Mouse (Mus musculus): ENCODE results near the gene Nubp2. TPM values are rescaled to one million over a fixed set of nuclear protein-coding genes. Genes with fewer than 3 reads are reported as not detected.
A peak's percentile ranks its signal among the peaks of the same experiment; 100 is the strongest.

Gene Nubp2
- 62.3 and 63.5 TPM in 2 replicates for polyA plus RNA-seq (2016; fragmentation: Nextera tagmentation; extraction: Ambion mirVana)

GRCm38 (mm10) chr17:24886134-24886931 lies at the start of gene Nubp2, which contains the start of gene Spsb3:
Gene Nubp2 (minus strand): TSS chr17:24886349.
Gene Spsb3 (plus strand): TSS chr17:24886643.
- no peaks in the 10 kb centered on the region for H3K9me3 ChIP-seq (replicated peaks)
- peak within 1 kb of the TSS; percentile 72 for H3K9ac ChIP-seq
- no peaks in the 10 kb centered on the region for H3K27me3 ChIP-seq
- peak within 1 kb of the TSS; percentile 77 for H3K27ac ChIP-seq
- H3K4me3 ChIP-seq = peak within 1 kb of the TSS; percentile 83
- peaks cover 23% of the 10 kb centered on the region for H3K4me1 ChIP-seq
- under 1% methylated on average over 69 of the region's 69 CpGs for WGBS
- peak within 1 kb of the TSS; percentile 92 for H3K4me2 ChIP-seq (replicated peaks)
- peaks cover 44% of the 10 kb centered on the region for H3K36me3 ChIP-seq
- ATAC-seq (ENCODE audit: low FRiP score) = peak; percentile 98

GRCm38 (mm10) chr17:24935666-24936065 lies 49.5 kb upstream of the Nubp2 start:
- Histone ChIP-seq H3K27ac (no peak overlapping the region), H3K9ac (peak overlapping the region; percentile 86), H3K4me1 (peaks cover 24% of the 10 kb centered on the region), H3K4me3 (peak overlapping the region; percentile 79), H3K4me2 (replicated peaks) (peak overlapping the region; percentile 78), H3K27me3 (no peaks in the 10 kb centered on the region), H3K9me3 (replicated peaks) (no peaks in the 10 kb centered on the region), H3K36me3 (peaks cover 8% of the 10 kb centered on the region; the same call in 1 of the 2 replicates)
- ATAC-seq (ENCODE audit: low FRiP score) = no peak

- WGBS = 87% methylated on average over 4 of the region's 4 CpGs
- peak overlapping the region; percentile 78 for H3K4me2 ChIP-seq (replicated peaks)
- peaks cover 24% of the 10 kb centered on the region for H3K4me1 ChIP-seq
- H3K9me3 ChIP-seq (replicated peaks) = no peaks in the 10 kb centered on the region
- peaks cover 8% of the 10 kb centered on the region; the same call in 1 of the 2 replicates for H3K36me3 ChIP-seq
- peak overlapping the region; percentile 79 for H3K4me3 ChIP-seq
- no peaks in the 10 kb centered on the region for H3K27me3 ChIP-seq
- no peak overlapping the region for H3K27ac ChIP-seq
- peak overlapping the region; percentile 86 for H3K9ac ChIP-seq
- no peak for ATAC-seq (ENCODE audit: low FRiP score)
Observed at GRCm38 (mm10) chr17:24934926-24935325, 48.8 kb upstream of the Nubp2 start.

GRCm38 (mm10) chr17:24933163-24933562 lies 47.0 kb upstream of the Nubp2 start:
- no peaks in the 10 kb centered on the region for H3K9me3 ChIP-seq (replicated peaks)
- no peak for ATAC-seq (ENCODE audit: low FRiP score)

GRCm38 (mm10) chr17:24932431-24932830 lies 46.3 kb upstream of the Nubp2 start:
- Histone ChIP-seq H3K4me2 (replicated peaks) (no peak overlapping the region), H3K9ac (no peak overlapping the region), H3K27ac (no peak overlapping the region), H3K9me3 (replicated peaks) (no peaks in the 10 kb centered on the region), H3K4me1 (peaks cover 24% of the 10 kb centered on the region), H3K36me3 (peaks cover 17% of the 10 kb centered on the region), H3K4me3 (no peak overlapping the region), H3K27me3 (no peaks in the 10 kb centered on the region)
- WGBS = 92% methylated on average over 4 of the region's 4 CpGs
- no peak for ATAC-seq (ENCODE audit: low FRiP score)

More at GRCm38 (mm10) chr17:24933163-24933562, 47.0 kb upstream of the Nubp2 start:
- H3K36me3 ChIP-seq = peaks cover 13% of the 10 kb centered on the region; the same call in 1 of the 2 replicates
- peaks cover 24% of the 10 kb centered on the region for H3K4me1 ChIP-seq
- no peak overlapping the region for H3K27ac ChIP-seq
- H3K9ac ChIP-seq = no peak overlapping the region
- no peaks in the 10 kb centered on the region for H3K27me3 ChIP-seq
- no peak overlapping the region for H3K4me2 ChIP-seq (replicated peaks)
- no peak overlapping the region for H3K4me3 ChIP-seq
- 75% methylated on average over 4 of the region's 4 CpGs for WGBS

- ATAC-seq (ENCODE audit: low FRiP score) = no peak
- Histone ChIP-seq H3K4me2 (replicated peaks) (no peak overlapping the region), H3K9ac (no peak overlapping the region), H3K36me3 (peaks cover 42% of the 10 kb centered on the region), H3K4me3 (no peak overlapping the region), H3K27me3 (no peaks in the 10 kb centered on the region), H3K9me3 (replicated peaks) (no peaks in the 10 kb centered on the region), H3K27ac (no peak overlapping the region), H3K4me1 (peaks cover 7% of the 10 kb centered on the region)
- 87% methylated on average over 1 of the region's 1 CpGs for WGBS
Observed at GRCm38 (mm10) chr17:24929506-24929905, 43.4 kb upstream of the Nubp2 start.

- H3K27me3 ChIP-seq = no peaks in the 10 kb centered on the region
- no peak overlapping the region for H3K27ac ChIP-seq
- ATAC-seq (ENCODE audit: low FRiP score) = no peak
- H3K4me1 ChIP-seq = no peaks in the 10 kb centered on the region
- no peak overlapping the region for H3K4me2 ChIP-seq (replicated peaks)
- no peak overlapping the region for H3K9ac ChIP-seq
- H3K36me3 ChIP-seq = peaks cover 91% of the 10 kb centered on the region
- H3K9me3 ChIP-seq (replicated peaks) = no peaks in the 10 kb centered on the region
- no peak overlapping the region for H3K4me3 ChIP-seq
- WGBS = 100% methylated on average over 1 of the region's 1 CpGs
Observed at GRCm38 (mm10) chr17:24923246-24923645, 37.1 kb upstream of the Nubp2 start.

GRCm38 (mm10) chr17:24913984-24914383 lies 27.8 kb upstream of the Nubp2 start:
- peaks cover 96% of the 10 kb centered on the region for H3K36me3 ChIP-seq
- no peaks in the 10 kb centered on the region for H3K4me1 ChIP-seq
- no peak overlapping the region for H3K27ac ChIP-seq

GRCm38 (mm10) chr17:24907591-24907990 lies 21.4 kb upstream of the Nubp2 start:
- no peak overlapping the region for H3K9ac ChIP-seq
- no peak overlapping the region for H3K4me2 ChIP-seq (replicated peaks)
- no peaks in the 10 kb centered on the region for H3K4me1 ChIP-seq
- H3K36me3 ChIP-seq = peaks cover 99% of the 10 kb centered on the region
- no peak overlapping the region for H3K27ac ChIP-seq
- ATAC-seq (ENCODE audit: low FRiP score) = no peak
- 94% methylated on average over 2 of the region's 2 CpGs for WGBS
- H3K27me3 ChIP-seq = no peaks in the 10 kb centered on the region
- no peaks in the 10 kb centered on the region for H3K9me3 ChIP-seq (replicated peaks)
- no peak overlapping the region for H3K4me3 ChIP-seq

More at GRCm38 (mm10) chr17:24913984-24914383, 27.8 kb upstream of the Nubp2 start:
- Histone ChIP-seq H3K9me3 (replicated peaks) (no peaks in the 10 kb centered on the region), H3K9ac (no peak overlapping the region), H3K4me2 (replicated peaks) (no peak overlapping the region), H3K4me3 (no peak overlapping the region), H3K27me3 (no peaks in the 10 kb centered on the region)
- ATAC-seq (ENCODE audit: low FRiP score) = no peak

- 91% methylated on average over 9 of the region's 9 CpGs for WGBS
- peaks cover 99% of the 10 kb centered on the region for H3K36me3 ChIP-seq
- H3K4me1 ChIP-seq = no peaks in the 10 kb centered on the region
- H3K27me3 ChIP-seq = no peaks in the 10 kb centered on the region
- H3K4me3 ChIP-seq = no peak overlapping the region
- no peak overlapping the region for H3K9ac ChIP-seq
- H3K4me2 ChIP-seq (replicated peaks) = no peak overlapping the region
- ATAC-seq (ENCODE audit: low FRiP score) = no peak
- H3K9me3 ChIP-seq (replicated peaks) = no peaks in the 10 kb centered on the region
- H3K27ac ChIP-seq = no peak overlapping the region
Observed at GRCm38 (mm10) chr17:24903767-24904166, 17.6 kb upstream of the Nubp2 start.

- Histone ChIP-seq H3K9me3 (replicated peaks) (no peaks in the 10 kb centered on the region), H3K4me1 (peaks cover 2% of the 10 kb centered on the region), H3K4me2 (replicated peaks) (no peak overlapping the region), H3K36me3 (peaks cover 99% of the 10 kb centered on the region), H3K4me3 (no peak overlapping the region), H3K27me3 (no peaks in the 10 kb centered on the region), H3K27ac (no peak overlapping the region), H3K9ac (no peak overlapping the region)
- ATAC-seq (ENCODE audit: low FRiP score) = no peak
- 68% methylated on average over 9 of the region's 9 CpGs for WGBS
Observed at GRCm38 (mm10) chr17:24902671-24903474, 16.7 kb upstream of the Nubp2 start.

GRCm38 (mm10) chr17:24902124-24902523 lies 16.0 kb upstream of the Nubp2 start:
- Histone ChIP-seq H3K27me3 (no peaks in the 10 kb centered on the region), H3K4me2 (replicated peaks) (no peak overlapping the region), H3K4me1 (peaks cover 9% of the 10 kb centered on the region), H3K27ac (no peak overlapping the region), H3K4me3 (no peak overlapping the region), H3K36me3 (peaks cover 99% of the 10 kb centered on the region), H3K9ac (no peak overlapping the region), H3K9me3 (replicated peaks) (no peaks in the 10 kb centered on the region)
- no peak for ATAC-seq (ENCODE audit: low FRiP score)
- WGBS = 90% methylated on average over 5 of the region's 5 CpGs

Data from hindbrain, embryonic 12.5 days (tissue).